Mouse (Mus musculus) liver, embryonic 12.5 days (tissue): Measurements from ENCODE around the gene Alkbh5. TPM values are rescaled to one million over a fixed set of nuclear protein-coding genes. Genes with fewer than 3 reads are reported as not detected.
"Not testable (repeated sequence)": the region's sequence is repeated elsewhere in the genome, so short reads cannot be mapped to it uniquely, and the experiment has no call there.

Source experiments
- ATAC-seq: fragments of 200-750 bp; cut with Nextera tagmentation; 2 replicates; pipeline ENCODE4 v1.8.0; 2017; ENCODE audit warnings: moderate number of reproducible peaks, mild to moderate bottlenecking, moderate library complexity
- H3K27ac ChIP-seq: fragments of 300-500 bp; sonication (generic); 2 replicates; pipeline ENCODE4 v1.5.1; 2016; ENCODE audit warnings: mild to moderate bottlenecking
- H3K27me3 ChIP-seq: fragments of 300-500 bp; sonication (generic); replicated peaks from 2 replicates; pipeline ENCODE4 v1.6.1; 2016; ENCODE audit warnings: mild to moderate bottlenecking, moderate library complexity
- H3K36me3 ChIP-seq: fragments of 300-500 bp; sonication (generic); 2 replicates; pipeline ENCODE4 v1.6.1; 2016; ENCODE audit warnings: mild to moderate bottlenecking, moderate library complexity
- H3K4me1 ChIP-seq: fragments of 300-500 bp; sonication (generic); 2 replicates; pipeline ENCODE4 v1.6.1; 2016
- H3K4me2 ChIP-seq: fragments of 300-500 bp; sonication (generic); 2 replicates; pipeline ENCODE4 v1.6.1; 2016; ENCODE audit warnings: mild to moderate bottlenecking, moderate library complexity
- H3K4me3 ChIP-seq: fragments of 300-500 bp; sonication (generic); 2 replicates; pipeline ENCODE4 v1.5.1; 2016; ENCODE audit warnings: mild to moderate bottlenecking, moderate library complexity
- H3K9ac ChIP-seq: fragments of 300-500 bp; sonication (generic); 2 replicates; pipeline ENCODE4 v1.6.1; 2016; ENCODE audit warnings: mild to moderate bottlenecking, moderate library complexity
- H3K9me3 ChIP-seq: fragments of 300-500 bp; sonication (generic); replicated peaks from 2 replicates; pipeline ENCODE4 v1.6.1; 2016; ENCODE audit warnings: mild to moderate bottlenecking, moderate library complexity
- WGBS: fragments of 180-500 bp; shearing (Covaris S2); methylation state at CpG from one replicate; pipeline ENCODE4 v1.1.7; 2016; ENCODE audit not compliant: insufficient replicate concordance; 5-methylcytosine and 5-hydroxymethylcytosine counted together
- polyA plus RNA-seq: library from polyadenylated mRNA; unstranded; fragments of >200 nt; fragmentation: Nextera tagmentation; extraction: Ambion mirVana; gene quantifications from 2 replicates; pipeline ENCODE4 v1.2.1, GENCODE M21; 2016

The Alkbh5 gene
- polyA plus RNA-seq, 1 experiment from 2014 or later: 32.7 TPM

- ATAC-seq: no peak
- Histone ChIP-seq H3K9me3 (no peaks in the 10 kb centered on the region), H3K36me3 (peaks cover 96% of the 10 kb centered on the region), H3K9ac (no peak overlapping the region), H3K27me3 (no peaks in the 10 kb centered on the region), H3K4me1 (peaks cover 27% of the 10 kb centered on the region), H3K4me3 (no peak overlapping the region), H3K27ac (no peak overlapping the region), H3K4me2 (no peak overlapping the region)
- WGBS: 74% methylated on average over 3 of the region's 3 CpGs
These were observed 11.9 kb downstream of the Alkbh5 start for GRCm38 (mm10) chr11:60548112-60548511.

GRCm38 (mm10) chr11:60553091-60553490 is 16.9 kb downstream of the Alkbh5 start:
- Histone ChIP-seq H3K9ac (no peak overlapping the region), H3K27ac (no peak overlapping the region), H3K36me3 (peaks cover 98% of the 10 kb centered on the region), H3K9me3 (no peaks in the 10 kb centered on the region), H3K4me1 (no peaks in the 10 kb centered on the region), H3K27me3 (no peaks in the 10 kb centered on the region), H3K4me3 (no peak overlapping the region), H3K4me2 (no peak overlapping the region)
- ATAC-seq: no peak

GRCm38 (mm10) chr11:60557675-60558074 is 21.5 kb downstream of the Alkbh5 start:
- peaks cover 68% of the 10 kb centered on the region for H3K36me3 ChIP-seq
- WGBS: 83% methylated on average over 3 of the region's 3 CpGs
- no peaks in the 10 kb centered on the region for H3K27me3 ChIP-seq
- H3K4me3 ChIP-seq: no peak overlapping the region
- no peak overlapping the region for H3K9ac ChIP-seq
- no peaks in the 10 kb centered on the region for H3K9me3 ChIP-seq
- ATAC-seq: no peak
- H3K27ac ChIP-seq: no peak overlapping the region
- no peak overlapping the region for H3K4me2 ChIP-seq
- H3K4me1 ChIP-seq: no peaks in the 10 kb centered on the region

- Histone ChIP-seq H3K4me1 (no peaks in the 10 kb centered on the region), H3K36me3 (peaks cover 51% of the 10 kb centered on the region), H3K4me2 (no peak overlapping the region), H3K9me3 (no peaks in the 10 kb centered on the region), H3K4me3 (no peak overlapping the region), H3K9ac (no peak overlapping the region), H3K27me3 (no peaks in the 10 kb centered on the region), H3K27ac (no peak overlapping the region)
- WGBS: 17% methylated on average over 3 of the region's 3 CpGs
- no peak for ATAC-seq
These were observed 23.2 kb downstream of the Alkbh5 start for GRCm38 (mm10) chr11:60559342-60559741.

GRCm38 (mm10) chr11:60574006-60574405 is 37.8 kb downstream of the Alkbh5 start:
- WGBS: 66% methylated on average over 11 of the region's 12 CpGs
- not testable (repeated sequence) for H3K27me3 ChIP-seq, H3K4me1 ChIP-seq, H3K9me3 ChIP-seq, H3K4me2 ChIP-seq, H3K4me3 ChIP-seq, H3K36me3 ChIP-seq, ATAC-seq, H3K9ac ChIP-seq, H3K27ac ChIP-seq

Other genes starting within 250 kb of the Alkbh5 start
- 8.7 and 9.6 TPM in 2 replicates for gene Tom1l2, start 183.5 kb upstream of the Alkbh5 start, polyA plus RNA-seq
- 0.49 and 0.53 TPM in 2 replicates for gene Drc3, start 183.1 kb upstream of the Alkbh5 start, polyA plus RNA-seq
- 18.1 and 19.3 TPM in 2 replicates for gene Gid4, start 119.2 kb upstream of the Alkbh5 start, polyA plus RNA-seq
- 47.7 and 50.2 TPM in 2 replicates for gene Atpaf2, start 117.9 kb upstream of the Alkbh5 start, polyA plus RNA-seq
- 58.1 and 61.7 TPM in 2 replicates for gene Drg2, start 81.8 kb upstream of the Alkbh5 start, polyA plus RNA-seq
- 0.26 and 0.28 TPM in 2 replicates for gene Myo15, start 67.0 kb upstream of the Alkbh5 start, polyA plus RNA-seq
- 20.2 and 22.1 TPM in 2 replicates for gene Llgl1, start 163.3 kb downstream of the Alkbh5 start, polyA plus RNA-seq
- 41.7 and 43.1 TPM in 2 replicates for gene Flii, start 190.9 kb downstream of the Alkbh5 start, polyA plus RNA-seq
- 4.4 and 4.5 TPM in 2 replicates for gene Mief2, start 192.0 kb downstream of the Alkbh5 start, polyA plus RNA-seq
- gene Top3a, start 241.0 kb downstream of the Alkbh5 start, polyA plus RNA-seq: 10.3 and 10.9 TPM in 2 replicates
- gene Smcr8, start 241.1 kb downstream of the Alkbh5 start, polyA plus RNA-seq: 4.2 and 4.3 TPM in 2 replicates